Mouse (Mus musculus): ENCODE measurements around the gene Zbtb16. TPM values are rescaled to one million over a fixed set of nuclear protein-coding genes. Genes with fewer than 3 reads are reported as not detected.

Gene Zbtb16
- polyA plus RNA-seq, 1 experiment from 2014 or later = 0.77 TPM

DNA sequence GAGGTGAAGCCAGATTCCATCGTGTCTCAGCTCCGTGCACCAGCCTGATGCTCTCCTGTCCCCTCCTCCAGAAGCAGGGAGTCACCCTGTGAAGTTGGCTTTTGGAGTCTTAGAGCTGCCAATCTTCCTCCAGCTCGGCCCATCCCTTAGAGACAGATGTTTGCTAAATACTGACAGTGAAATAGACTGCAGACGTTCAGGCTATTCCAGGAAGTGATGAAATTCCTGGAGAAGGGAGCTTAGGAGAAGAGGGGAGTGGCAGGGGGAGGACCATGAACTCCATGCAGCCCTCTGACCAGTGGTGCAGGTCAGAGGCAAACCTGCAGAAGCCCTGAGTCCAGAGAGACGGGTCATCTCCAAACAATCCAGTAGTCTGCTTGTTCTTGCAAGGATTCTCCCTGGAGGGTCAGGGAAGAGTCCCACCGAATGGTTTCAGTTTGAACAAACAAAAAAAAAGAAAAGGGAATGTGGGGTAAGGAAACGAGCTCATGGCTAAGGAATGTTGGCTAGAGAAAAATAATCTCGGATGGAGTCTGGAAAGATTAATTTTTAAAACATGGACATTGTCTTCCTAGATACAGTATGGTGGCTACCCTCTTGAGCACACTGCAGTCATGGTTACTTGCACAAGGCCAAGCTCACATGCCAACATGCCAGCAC lies 231.0 kb downstream of the Zbtb16 start, which contains the start of gene Nnmt:
Gene Nnmt, minus strand, starts transcription at position 215 of the 660 bp plus-strand sequence.
- H3K4me2 ChIP-seq = no peak within 1 kb of the TSS
- ATAC-seq (ENCODE audit: low read depth) (no peak), DNase-seq (no peak)
- no peaks in the 10 kb centered on the region for H3K36me3 ChIP-seq
- 37% methylated on average over 8 of the region's 8 CpGs for WGBS (ENCODE audit: insufficient replicate concordance)
- H3K4me1 ChIP-seq (replicated peaks) = no peaks in the 10 kb centered on the region
- H3K9me3 ChIP-seq (replicated peaks) = no peaks in the 10 kb centered on the region
- no peaks in the 10 kb centered on the region for H3K27me3 ChIP-seq
- H3K9ac ChIP-seq = no peak within 1 kb of the TSS
- H3K27ac ChIP-seq = no peak within 1 kb of the TSS
- H3K4me3 ChIP-seq (replicated peaks) = no peak within 1 kb of the TSS

Other genes with a start within 250 kb of the Zbtb16 start
- 0.35 and 0.58 TPM in 2 replicates for gene Nnmt, start 231.1 kb downstream of the Zbtb16 start, polyA plus RNA-seq (2015; fragmentation: Nextera tagmentation; extraction: Ambion mirVana)
- 0.05 TPM in 1 of 2 replicates, not detected in the other for gene Htr3a, start 74.9 kb upstream of the Zbtb16 start, polyA plus RNA-seq (2015; fragmentation: Nextera tagmentation; extraction: Ambion mirVana)
- not detected in 2 replicates for gene Htr3b, start 128.8 kb upstream of the Zbtb16 start, polyA plus RNA-seq (2015; fragmentation: Nextera tagmentation; extraction: Ambion mirVana)
- gene Usp28, start 149.2 kb upstream of the Zbtb16 start, polyA plus RNA-seq (2015; fragmentation: Nextera tagmentation; extraction: Ambion mirVana) = 4.6 and 6.4 TPM in 2 replicates
- gene Zw10, start 219.4 kb upstream of the Zbtb16 start, polyA plus RNA-seq (2015; fragmentation: Nextera tagmentation; extraction: Ambion mirVana) = 24.0 and 29.3 TPM in 2 replicates
- not detected in 2 replicates for gene Tmprss5, start 245.0 kb upstream of the Zbtb16 start, polyA plus RNA-seq (2015; fragmentation: Nextera tagmentation; extraction: Ambion mirVana)